Mouse (Mus musculus): ENCODE results near the gene Olfr441. TPM values are rescaled to one million over a fixed set of nuclear protein-coding genes. Genes with fewer than 3 reads are reported as not detected.

The Olfr441 gene
- total and polyA plus RNA-seq, 3 experiments, result not detected

- H3K27ac ChIP-seq (ENCODE audit: insufficient read depth, low read depth), result no peak overlapping the region
- no peaks in the 10 kb centered on the region for H3K79me2 ChIP-seq (replicated peaks; ENCODE audit: control insufficient read depth, extremely low read depth, insufficient read depth, poor library complexity, severe bottlenecking)
- no peak overlapping the region for H3K4me3 ChIP-seq (replicated peaks in 1 of 3; ENCODE audit: low read depth in 2 of 3, low read length in 2 of 3, poor library complexity in 1 of 3)
- no peaks in the 10 kb centered on the region for H3K4me1 ChIP-seq (ENCODE audit: control insufficient read depth in 1 of 2, insufficient read depth in 2 of 2)
- no peak overlapping the region for H3K9ac ChIP-seq (ENCODE audit: insufficient read depth, low read depth)
- dilution Hi-C loops (cut with MboI; ENCODE audit: extremely low pct_ligation_motif_present, extremely low pct_unique_long_range_greater_than_20kb, low sequenced_read_pairs) (no loop called here), in situ Hi-C loops (cut with MboI; ENCODE audit: low pct_ligation_motif_present, low pct_unique_long_range_greater_than_20kb, low sequenced_read_pairs) (no loop called here)
- H3K4me2 ChIP-seq (ENCODE audit: insufficient read depth, low read depth, poor library complexity, severe bottlenecking), result no peak overlapping the region
- no peaks in the 10 kb centered on the region for H3K36me3 ChIP-seq (replicated peaks in 1 of 2; ENCODE audit: control insufficient read depth in 1 of 2, insufficient read depth in 1 of 2, low read length in 1 of 2)
- TF ChIP-seq IRF4 (IDR thresholded peaks at IDR 0.05; ENCODE audit: low read depth, low read length) (no peak), RAD21 (IDR thresholded peaks at IDR 0.05; ENCODE audit: low read depth, low read length) (no peak), TBP (conservative IDR thresholded peaks at IDR 0.05; ENCODE audit: low read depth, low read length) (no peak), EP300 (IDR thresholded peaks at IDR 0.05; ENCODE audit: low read length) (no peak), ZC3H11A (IDR thresholded peaks at IDR 0.05; ENCODE audit: low read depth, low read length) (no peak), POLR2AphosphoS2 (IDR thresholded peaks at IDR 0.05; ENCODE audit: low read depth, low read length) (no peak), MXI1 (IDR thresholded peaks at IDR 0.05; ENCODE audit: low read depth, low read length) (no peak), NELFE (IDR thresholded peaks at IDR 0.05; ENCODE audit: low read depth, low read length) (no peak), ZNF384 (IDR thresholded peaks at IDR 0.05; ENCODE audit: low read depth, low read length) (no peak)
- no peak for DNase-seq (ENCODE audit: extremely low read depth)
- no peaks in the 10 kb centered on the region for H3K27me3 ChIP-seq (replicated peaks)
- no peaks in the 10 kb centered on the region for H3K9me3 ChIP-seq (replicated peaks; ENCODE audit: low read length)
Measured at GRCm38 (mm10) chr6:43159502-43159901, 53.3 kb downstream of the Olfr441 start.

- no peaks in the 10 kb centered on the region for H3K4me1 ChIP-seq (ENCODE audit: control insufficient read depth in 1 of 2, insufficient read depth in 2 of 2)
- H3K4me2 ChIP-seq (ENCODE audit: insufficient read depth, low read depth, poor library complexity, severe bottlenecking), result no peak within 1 kb of the TSS
- no peaks in the 10 kb centered on the region for H3K27me3 ChIP-seq (replicated peaks)
Measured at GRCm38 (mm10) chr6:43162982-43163381, 56.8 kb downstream of the Olfr441 start, which contains the start of gene Olfr437. TSS of gene Olfr437 (plus strand) at chr6:43163282.

More at GRCm38 (mm10) chr6:43162982-43163381, 56.8 kb downstream of the Olfr441 start, which contains the start of gene Olfr437:
- H3K79me2 ChIP-seq (replicated peaks; ENCODE audit: control insufficient read depth, extremely low read depth, insufficient read depth, poor library complexity, severe bottlenecking), result no peaks in the 10 kb centered on the region
- no peaks in the 10 kb centered on the region for H3K36me3 ChIP-seq (replicated peaks in 1 of 2; ENCODE audit: control insufficient read depth in 1 of 2, insufficient read depth in 1 of 2, low read length in 1 of 2)
- H3K9me3 ChIP-seq (replicated peaks; ENCODE audit: low read length), result no peaks in the 10 kb centered on the region
- dilution Hi-C loops (cut with MboI; ENCODE audit: extremely low pct_ligation_motif_present, extremely low pct_unique_long_range_greater_than_20kb, low sequenced_read_pairs), result no loop called here
- no peak within 1 kb of the TSS for H3K9ac ChIP-seq (ENCODE audit: insufficient read depth, low read depth)
- TF ChIP-seq ZNF384 (IDR thresholded peaks at IDR 0.05; ENCODE audit: low read depth, low read length) (no peak), CTCF (conservative IDR thresholded peaks at IDR 0.05 in 1 of 2, IDR thresholded peaks at IDR 0.05 in 1 of 2; ENCODE audit: low read depth in 2 of 2, low read length in 2 of 2) (no peak), MAX (IDR thresholded peaks at IDR 0.05; ENCODE audit: low read length) (no peak), CHD2 (IDR thresholded peaks at IDR 0.05; ENCODE audit: low read length) (no peak), E2F4 (IDR thresholded peaks at IDR 0.05; ENCODE audit: insufficient replicate concordance, low read depth, low read length) (no peak), TBP (conservative IDR thresholded peaks at IDR 0.05; ENCODE audit: low read depth, low read length) (no peak), JUN (IDR thresholded peaks at IDR 0.05; ENCODE audit: insufficient read depth, low read depth, low read length) (no peak), MXI1 (IDR thresholded peaks at IDR 0.05; ENCODE audit: low read depth, low read length) (no peak), RAD21 (IDR thresholded peaks at IDR 0.05; ENCODE audit: low read depth, low read length) (no peak), SMC3 (IDR thresholded peaks at IDR 0.05; ENCODE audit: low read depth, low read length) (no peak), MEF2A (IDR thresholded peaks at IDR 0.05; ENCODE audit: borderline replicate concordance, low read depth, low read length) (no peak), BHLHE40 (IDR thresholded peaks at IDR 0.05; ENCODE audit: low read depth, low read length) (no peak), JUND (conservative IDR thresholded peaks at IDR 0.05; ENCODE audit: low read depth, low read length) (no peak), ELF1 (IDR thresholded peaks at IDR 0.05; ENCODE audit: low read depth, low read length) (no peak), KAT2A (IDR thresholded peaks at IDR 0.05; ENCODE audit: insufficient replicate concordance, low read length) (no peak), RCOR1 (conservative IDR thresholded peaks at IDR 0.05; ENCODE audit: low read depth, low read length) (no peak)
- in situ Hi-C loops (cut with MboI; ENCODE audit: low pct_ligation_motif_present, low pct_unique_long_range_greater_than_20kb, low sequenced_read_pairs), result no loop called here
- H3K4me3 ChIP-seq (replicated peaks in 1 of 3; ENCODE audit: low read depth in 2 of 3, low read length in 2 of 3, poor library complexity in 1 of 3), result no peak within 1 kb of the TSS
- DNase-seq (ENCODE audit: extremely low read depth), result no peak
- H3K27ac ChIP-seq (ENCODE audit: insufficient read depth, low read depth), result no peak within 1 kb of the TSS

Measured in CH12.LX (cell line).